Mouse (Mus musculus): ENCODE data around the gene Kcnj8.

DNA sequence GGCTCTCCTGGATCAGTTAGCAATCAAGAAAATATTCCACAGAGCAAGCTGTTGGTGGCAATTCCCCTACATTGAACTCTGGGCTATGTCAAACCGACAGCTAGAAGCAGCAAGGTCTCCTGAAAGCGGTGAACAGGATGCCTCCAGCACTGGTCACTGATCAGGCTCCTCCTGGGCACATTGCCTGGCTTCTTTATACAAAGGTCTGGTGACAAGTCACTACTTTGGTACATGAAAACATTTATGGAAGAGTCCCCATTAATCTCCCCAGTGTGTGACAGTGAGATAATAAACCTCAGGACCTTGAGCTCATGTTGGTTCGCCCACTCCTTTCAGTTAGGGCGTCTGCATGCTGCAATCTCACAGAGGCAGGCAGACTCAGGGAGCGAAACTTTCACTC, 41.0 kb downstream of the Kcnj8 start:
- TF ChIP-seq POLR2A (IDR thresholded peaks at IDR 0.05; ENCODE audit: extremely low read depth, insufficient read depth, low read length) (no peak), CTCF (IDR thresholded peaks at IDR 0.05; ENCODE audit: extremely low read depth, insufficient read depth, low read length) (no peak)

All from cortical plate, adult 2 months (tissue).